Mouse (Mus musculus) kidney, postnatal 10 days (tissue): ENCODE measurements at regions not wholly inside any gene's neighbourhood (a gene's known extent, or its start where the extent isn't known, plus 50 kb on each side); places are given as distances from the start of the nearest gene placed in this dataset.

ENCODE experiments used
- DNase-seq: peaks from one replicate; pipeline ENCODE4 v3.0.0; 2021; ENCODE audit warnings: mixed read lengths

DNA sequence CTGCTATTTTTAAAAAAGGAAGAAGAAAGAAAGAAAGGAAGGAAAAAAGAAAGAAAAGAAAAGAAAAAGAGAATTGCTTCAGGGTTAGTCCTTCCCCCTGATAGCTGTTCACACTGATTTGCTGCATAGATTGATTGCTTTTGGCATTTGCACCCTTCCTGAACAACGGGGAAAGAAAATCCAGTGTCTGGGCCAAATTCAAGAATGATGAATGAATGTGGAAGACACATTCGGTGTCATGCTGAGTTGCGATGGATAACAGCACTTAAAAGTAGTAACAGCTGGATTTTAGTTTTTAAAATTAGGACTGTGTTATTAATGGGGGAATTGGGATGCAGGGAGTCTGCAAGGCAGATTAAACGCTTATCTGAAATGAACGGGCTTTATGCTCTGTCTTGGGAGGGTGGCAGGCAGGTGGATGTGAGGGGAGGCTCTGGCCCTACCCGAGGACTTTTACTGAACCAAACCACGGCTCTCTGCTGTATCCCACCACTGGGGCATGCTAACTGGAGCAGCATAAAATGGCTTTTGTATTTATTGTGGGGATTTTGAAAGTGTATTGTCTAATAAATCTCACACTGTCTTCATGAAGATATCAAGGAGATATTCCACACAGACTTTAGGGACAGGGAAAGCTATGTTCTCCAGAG is 114.4 kb downstream of the Lca5 start:
- DNase-seq = no peak

DNA sequence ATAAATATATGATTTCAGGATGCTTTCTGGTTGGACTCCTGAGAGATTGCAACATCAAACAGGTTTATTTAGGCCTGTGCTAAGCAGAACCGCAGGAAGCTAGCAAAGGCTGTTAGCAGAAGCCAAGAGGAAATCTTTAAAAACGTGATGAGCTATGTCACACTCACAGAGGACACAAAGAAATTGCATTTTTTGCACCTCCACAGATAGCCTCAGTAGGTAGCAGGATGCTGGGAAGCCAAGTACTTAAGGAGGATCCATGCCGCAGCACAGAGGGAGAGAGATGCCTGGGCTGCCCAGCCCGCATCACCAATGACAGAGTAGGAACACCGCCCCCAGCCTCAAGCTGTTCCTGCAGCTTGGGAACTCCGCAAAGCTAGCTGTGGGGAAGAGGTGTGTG is 115.0 kb downstream of the Lca5 start:
- peak; percentile 19 for DNase-seq

DNA sequence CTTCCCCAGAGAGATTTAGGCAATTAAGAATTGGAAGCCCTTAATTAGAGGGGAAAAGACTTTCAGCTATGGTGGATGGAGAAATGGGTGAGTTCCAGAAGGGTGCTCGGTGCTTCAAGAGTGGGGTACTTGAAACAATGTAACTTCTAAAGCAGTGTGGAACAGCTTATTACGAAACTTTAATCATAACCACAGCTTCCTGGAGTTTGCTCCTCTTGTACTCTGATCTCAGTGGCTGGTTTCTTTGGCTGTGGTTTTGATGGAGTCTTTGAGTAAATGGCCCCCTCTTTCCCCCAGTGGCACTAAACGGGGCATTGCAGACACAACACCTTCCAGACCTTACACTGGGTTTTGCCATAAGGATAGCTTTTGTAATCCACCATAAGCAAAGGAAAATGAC is 116.6 kb downstream of the Lca5 start:
- DNase-seq = no peak

DNA sequence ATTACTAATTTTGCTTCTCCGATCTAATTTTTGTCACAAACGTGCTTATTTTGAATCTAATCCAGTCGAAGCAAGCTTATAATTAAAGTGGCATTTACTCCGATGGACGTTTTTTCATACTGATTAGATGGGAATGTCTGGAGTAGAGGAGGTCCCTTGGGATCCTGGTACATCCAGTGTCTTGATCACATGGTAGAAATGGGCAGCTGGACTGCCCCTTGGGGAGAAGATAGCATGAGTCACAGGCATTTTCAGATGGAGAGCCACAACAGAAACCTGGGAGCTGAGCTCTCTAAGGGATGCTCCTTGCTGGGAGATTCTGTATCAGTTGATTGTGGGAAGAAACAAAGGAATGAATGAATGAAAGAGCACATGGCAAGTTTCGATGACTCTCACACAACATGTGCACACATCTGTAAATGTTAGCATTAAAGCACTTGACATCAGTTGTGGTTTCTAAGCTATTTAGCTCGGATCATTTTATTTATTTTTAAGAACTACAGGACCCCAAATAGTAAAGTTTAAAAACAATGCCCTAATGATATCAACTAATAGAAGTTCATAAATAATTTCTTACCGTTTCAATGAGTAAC is 117.8 kb downstream of the Lca5 start:
- no peak for DNase-seq

DNA sequence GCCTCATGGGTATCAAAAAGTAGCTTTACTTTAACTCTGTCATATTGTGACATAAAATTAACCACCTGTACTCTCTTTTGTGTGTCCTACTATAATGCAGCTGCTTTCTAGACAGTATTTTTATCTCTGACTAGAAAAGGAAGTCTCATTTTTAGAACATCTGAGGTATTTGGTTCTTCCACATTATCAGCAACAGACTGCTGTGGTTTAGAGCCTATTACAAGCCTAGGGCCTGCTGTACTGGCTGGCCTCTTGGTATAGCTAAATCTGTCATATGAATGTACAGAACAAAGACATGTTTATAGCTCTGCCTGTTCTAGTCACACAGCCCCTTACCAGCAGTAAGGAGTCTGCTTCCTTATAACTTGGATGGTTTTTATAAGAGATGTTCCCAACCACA is 119.1 kb downstream of the Lca5 start:
- DNase-seq = no peak

DNA sequence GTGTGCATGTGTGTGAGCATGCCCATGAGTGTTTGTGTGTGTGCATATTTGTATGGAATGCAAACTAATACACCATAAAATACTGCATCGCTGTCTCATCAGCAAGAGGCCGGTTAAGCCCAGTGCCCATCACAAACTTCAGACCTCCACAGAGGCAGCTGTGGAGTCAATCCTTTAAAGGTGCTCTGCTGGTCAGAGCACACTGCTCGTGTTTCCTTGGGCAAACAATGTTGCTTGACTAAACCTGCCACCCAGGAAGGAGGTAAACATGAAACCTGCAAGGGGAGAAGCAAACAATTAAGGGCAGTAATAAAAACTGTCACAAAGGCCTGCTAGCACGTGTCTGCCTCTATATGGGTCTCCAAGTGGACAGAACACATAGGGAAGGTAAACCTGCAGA is 120.1 kb downstream of the Lca5 start:
- DNase-seq = no peak

DNA sequence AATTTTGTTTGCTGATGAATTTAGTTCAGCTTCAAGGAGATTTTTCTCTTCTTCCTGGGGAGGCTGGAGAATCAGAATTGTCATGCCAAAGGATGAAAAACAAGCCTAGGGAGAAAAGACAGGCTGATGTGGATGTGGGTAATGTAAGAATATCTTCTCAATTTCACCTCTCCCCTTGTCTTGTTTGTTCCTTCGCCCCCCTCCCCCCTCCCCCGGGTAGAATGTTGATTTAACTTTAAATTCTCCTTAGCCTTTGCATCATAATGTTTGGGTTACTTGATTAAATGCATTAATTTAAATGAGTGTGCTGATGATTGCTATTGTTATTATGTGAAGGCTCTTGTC is 124.1 kb downstream of the Lca5 start:
- no peak for DNase-seq

DNA sequence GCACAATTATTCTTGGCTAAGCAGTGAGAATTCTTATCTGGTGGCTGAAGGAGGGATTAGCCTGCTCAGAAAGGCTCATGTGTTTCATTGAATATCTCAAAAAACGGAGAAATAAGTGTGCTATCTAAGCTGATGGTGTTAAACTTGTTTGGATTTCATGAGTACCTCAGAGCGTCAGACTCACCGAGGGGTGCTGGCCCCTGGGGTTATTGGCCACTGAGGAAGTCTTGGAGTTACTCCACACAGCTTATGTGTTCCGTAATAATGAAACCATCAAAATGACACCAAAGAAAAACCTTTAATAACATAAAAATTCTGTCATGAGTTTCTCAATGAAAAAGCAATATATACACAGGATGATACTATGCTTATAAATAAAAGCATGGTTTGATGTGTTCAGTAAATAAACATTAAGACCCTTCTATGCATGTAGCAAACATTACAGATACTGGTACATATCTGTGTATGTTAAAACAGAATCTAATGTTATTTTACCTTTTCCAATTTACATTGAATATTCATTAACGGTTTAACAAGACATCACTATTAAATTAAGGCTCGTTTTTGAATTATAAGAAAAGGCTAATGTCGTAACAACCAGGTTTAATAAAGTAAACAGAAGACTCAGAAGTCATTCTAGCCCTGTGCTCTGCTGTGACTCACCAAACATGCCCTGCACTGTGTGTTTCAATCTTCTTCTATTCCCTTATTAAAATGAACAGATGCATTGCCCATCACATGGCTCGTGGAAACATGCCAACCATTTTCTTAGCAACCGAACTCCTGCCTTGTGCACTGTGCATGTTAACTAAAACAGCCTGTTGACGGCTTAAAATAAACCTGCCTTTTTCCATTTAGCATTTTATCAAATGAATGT is 124.7 kb downstream of the Lca5 start:
- DNase-seq = peak; percentile 32

DNA sequence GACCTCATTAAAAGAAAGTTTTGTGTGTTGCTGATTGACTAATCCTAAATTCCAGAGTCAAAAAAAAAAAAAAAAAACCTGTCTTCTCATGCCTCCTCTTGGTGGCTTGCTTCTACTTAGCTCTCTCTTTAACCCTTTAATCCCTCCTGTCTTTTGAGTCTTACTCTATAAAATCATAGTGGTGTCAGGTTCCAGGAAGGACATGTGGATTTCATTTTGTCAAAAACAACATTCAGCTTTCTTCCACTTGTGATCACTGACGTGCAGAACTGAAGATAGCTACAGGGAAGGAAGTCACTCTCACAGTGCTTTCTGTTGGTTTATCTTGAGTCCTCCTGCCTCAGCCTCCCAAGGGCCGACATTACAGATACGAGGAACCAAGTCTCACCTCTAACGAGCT is 132.2 kb downstream of the Lca5 start:
- DNase-seq = no peak

DNA sequence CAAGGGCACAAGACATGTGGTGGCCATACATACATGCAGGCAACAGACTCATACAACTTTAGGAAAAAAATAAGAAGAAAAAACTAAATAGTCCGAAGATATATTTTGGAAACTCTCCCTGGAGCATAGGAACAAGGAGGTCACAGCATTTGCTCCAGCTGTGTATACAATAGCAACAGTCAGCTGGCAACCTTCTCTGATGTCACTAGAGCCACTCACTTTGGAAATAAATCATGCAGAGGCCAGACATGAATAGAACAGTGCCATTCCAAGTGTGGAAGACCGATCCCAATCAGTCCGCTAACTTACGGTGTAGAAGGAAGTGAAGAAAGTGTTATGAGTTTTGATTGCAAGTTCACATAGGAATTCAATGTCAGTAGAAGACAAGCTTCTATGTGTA is 132.8 kb downstream of the Lca5 start:
- no peak for DNase-seq

DNA sequence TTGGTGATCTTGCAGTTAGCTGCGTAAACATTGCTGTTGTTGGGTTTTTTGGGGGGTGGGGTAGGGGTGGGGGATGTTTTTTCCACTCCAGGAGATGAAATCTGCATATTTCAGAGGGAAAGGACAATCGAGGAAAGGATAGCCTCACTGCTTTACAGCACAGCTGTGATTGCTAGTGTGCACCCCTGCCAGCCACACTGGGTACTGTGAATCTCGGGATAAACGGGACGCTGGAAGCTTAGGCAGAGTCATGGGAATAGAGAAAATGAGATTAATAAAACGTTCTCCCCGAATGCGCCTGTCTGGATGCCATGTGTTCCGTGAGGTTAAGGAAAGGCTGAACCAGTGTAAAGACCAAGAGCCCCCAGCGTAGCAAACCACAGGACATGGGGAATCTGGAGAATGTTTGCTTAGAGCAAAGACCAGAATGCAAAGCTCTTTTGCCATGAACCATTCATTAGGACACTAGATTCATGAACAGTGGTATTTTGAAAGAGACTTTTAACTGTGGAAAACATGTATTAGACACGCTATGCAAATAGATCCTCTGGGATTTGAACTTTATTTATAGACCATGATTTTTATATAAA is 133.5 kb downstream of the Lca5 start:
- no peak for DNase-seq

DNA sequence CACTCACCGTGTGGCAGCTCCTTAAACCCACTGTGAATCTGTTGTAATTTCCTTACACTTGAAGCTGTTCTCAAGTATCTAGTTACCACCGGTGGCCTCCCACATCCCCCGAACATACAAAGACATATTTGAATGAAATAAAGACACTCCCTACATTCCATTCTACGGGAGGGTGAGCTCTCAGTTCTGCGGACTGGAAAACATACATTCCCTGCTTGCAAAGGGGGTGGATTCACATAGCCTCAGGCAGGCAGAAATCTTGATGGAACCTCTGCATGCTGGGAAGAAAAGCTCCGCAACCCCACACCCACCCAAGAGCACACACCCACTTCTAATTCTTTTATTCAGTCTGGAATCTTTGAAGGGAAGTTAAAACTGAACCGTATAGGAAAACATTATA is 136.0 kb downstream of the Lca5 start:
- DNase-seq = no peak

DNA sequence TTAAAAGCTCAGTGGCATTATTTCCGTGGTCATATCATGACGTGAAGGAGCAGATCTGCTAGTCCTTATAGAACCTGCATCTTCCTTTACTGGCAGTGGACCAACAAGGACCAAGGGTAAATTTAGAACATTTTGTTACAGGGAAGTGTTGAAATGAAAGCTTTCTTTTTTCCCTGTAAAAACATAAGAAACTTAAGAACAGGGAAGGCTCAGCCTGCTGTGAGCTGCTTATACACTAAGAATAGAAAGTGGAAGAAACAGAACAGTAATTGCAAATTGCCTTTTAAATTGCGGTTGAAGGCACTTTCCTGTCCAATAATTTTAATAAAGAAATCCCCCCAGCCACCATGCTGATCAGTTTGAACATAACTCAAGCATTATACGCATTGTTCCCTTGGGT is 140.4 kb downstream of the Lca5 start:
- no peak for DNase-seq

DNA sequence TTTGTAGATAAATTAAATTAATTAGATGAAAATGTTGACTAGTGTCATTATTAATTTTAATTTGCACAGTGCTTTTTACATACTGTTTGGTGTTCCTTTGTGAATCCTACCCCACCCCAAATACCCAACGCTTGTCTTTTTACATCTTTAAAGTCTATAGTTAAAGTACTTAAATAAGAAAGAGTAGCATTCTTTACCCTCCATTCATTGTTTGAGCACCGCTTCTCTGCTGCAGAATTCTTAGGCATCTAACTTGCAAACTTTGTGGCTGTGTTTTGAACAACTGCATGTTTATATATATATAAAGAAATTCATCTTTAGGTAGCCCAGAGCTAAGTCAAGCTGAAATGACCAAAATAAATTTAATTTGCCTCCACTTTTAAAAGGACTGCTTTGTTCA is 140.9 kb downstream of the Lca5 start:
- no peak for DNase-seq

DNA sequence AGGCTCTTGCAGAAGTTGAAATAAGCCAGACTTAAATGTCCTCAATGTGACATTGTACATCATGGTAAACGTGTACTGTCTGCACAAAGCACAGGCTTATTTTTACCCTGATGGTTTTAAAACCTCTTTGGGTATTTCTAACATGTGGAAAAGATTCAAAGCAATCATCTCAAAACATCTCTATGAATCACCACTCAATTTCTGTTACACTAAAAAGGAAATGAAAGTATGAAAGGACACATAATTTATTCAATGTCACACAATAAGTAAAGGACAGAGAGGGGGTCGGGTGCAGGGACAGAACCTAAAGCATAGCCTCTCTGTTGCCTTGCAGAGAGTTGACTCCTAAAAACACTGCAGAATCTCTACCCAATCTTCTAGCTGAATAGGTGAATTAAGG is 141.3 kb downstream of the Lca5 start:
- DNase-seq = no peak

DNA sequence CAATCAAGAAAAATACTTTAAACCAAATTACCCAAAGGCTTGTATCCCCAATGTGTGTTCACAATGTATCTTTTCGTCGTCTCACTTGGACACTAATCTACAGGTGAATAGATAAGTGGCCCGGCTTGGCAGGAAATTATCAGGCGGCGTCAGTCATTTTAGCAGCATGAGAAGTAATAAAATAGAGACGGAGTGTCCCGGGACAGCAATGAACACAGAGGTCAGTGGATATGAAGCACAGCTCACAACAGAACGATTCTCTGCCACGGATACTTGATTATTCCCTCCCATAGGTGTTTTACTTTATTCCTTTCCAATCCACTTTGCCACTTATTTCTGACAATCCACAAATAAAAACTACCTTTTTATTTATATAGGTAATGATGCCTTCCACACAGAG is 145.5 kb downstream of the Lca5 start:
- no peak for DNase-seq

DNA sequence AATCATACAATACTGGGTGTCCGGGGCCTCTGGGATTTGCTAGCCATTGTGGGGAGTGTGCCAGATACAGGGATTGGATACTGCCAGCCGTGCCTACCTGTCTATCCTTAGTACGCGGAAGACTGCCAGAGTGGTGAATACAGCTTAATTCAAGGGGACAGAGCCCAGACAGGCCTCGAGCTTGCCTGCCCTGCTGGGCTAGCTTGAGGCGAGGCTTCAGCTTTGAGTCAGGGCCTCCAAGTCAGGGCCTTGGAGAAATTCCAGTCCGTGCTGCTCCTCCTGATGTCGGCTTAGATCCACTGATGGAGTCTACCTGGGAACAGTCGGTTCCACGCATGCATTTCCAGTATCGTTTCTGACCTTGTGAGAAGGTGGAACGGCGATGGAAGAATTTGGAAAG is 146.5 kb downstream of the Lca5 start:
- DNase-seq = no peak

DNA sequence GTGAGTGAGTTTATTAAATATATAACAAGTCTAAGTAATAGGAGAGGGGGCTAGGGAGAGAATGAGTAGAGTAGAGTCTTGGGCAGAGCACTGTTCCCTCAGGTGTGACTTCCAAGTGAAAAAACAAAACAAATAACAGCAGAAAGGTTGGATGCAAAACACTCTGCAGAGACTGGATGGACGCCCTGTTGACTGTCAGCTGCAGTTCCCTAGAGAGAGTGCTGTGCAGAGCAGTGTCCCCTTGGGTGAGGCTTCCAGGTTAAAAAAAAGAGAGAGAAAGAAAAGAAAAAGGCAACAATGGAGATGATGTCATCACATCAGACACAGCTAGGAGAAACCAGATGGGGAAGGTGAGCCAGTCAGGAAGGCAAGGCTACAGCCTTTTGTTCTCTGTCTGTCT is 137.6 kb upstream of the Hmgn3 start:
- no peak for DNase-seq

DNA sequence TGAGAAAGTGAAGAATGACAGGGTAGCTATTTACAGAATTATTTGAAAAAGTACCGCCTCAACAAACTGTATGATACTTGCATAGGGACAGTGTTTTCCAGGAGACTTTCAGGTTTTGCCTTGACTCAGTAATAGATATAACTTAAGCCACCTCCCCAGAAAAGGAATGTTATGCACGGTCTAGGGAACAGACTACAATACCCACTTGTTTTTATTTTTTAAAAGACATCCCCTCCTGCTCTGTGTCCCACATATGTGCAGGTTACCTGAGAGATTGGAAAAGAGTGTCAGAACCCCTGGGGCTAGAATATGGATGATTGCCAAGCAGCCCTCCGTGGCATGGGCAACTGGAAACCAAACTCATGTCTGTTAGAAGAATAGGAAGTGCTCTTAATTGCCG is 137.2 kb upstream of the Hmgn3 start:
- DNase-seq = no peak

DNA sequence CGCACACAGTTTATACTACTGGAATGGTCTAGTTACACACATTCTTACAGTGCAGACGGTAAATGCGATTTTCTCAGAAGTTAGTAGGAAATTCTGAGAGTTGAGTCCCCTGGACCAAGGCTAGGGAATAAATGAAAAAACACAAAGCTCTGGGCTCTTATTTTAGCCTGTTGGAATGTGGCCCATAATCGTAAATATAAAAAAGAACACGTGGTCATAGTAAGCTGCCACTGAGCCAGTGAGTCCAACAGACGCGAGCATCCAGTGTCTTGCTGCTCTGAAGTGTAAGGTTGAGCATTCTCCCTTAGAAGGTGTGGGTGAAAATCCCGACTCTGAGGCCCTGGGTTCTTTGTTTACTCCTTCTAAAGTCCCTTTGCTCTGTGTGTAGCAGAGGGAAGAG is 136.8 kb upstream of the Hmgn3 start:
- DNase-seq = no peak

DNA sequence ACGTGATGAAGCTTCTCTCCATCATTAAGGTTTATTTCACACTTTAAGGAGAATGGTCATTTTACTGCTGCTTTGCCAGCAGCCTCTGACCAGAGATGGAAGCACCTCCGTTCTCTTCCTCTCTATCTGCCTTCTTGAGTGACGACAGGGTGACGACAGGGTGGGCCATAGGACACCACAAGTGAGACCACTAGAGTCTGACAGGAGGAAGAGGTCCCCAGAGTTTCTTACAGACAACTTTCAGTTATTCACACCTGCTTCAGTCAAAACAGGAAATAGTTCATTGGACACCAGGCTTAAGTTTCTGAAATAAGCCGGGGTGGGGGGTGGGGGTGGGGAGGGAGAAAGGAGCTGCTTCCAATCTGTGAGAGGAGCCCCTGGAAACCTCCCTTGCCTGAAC is 131.3 kb upstream of the Hmgn3 start:
- DNase-seq = no peak

DNA sequence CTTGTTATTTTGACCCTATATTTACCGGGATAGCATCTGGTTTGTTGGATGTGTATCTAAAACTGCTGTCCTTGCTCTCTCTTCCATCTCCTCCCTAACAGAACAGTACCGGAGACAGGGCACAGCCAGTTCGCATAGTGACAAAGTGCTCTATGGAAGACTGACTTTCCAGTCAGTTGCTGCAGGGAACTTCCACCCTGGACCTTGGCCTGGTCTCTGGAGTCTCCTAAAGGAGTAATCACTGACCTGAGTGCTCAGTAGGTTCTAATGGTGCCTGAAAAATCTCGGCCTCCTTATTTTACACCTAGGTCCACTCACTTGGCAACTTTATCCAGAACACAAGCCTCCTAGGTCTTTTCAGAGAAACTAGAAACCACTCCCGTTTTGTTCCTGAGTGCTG is 130.9 kb upstream of the Hmgn3 start:
- DNase-seq = no peak

DNA sequence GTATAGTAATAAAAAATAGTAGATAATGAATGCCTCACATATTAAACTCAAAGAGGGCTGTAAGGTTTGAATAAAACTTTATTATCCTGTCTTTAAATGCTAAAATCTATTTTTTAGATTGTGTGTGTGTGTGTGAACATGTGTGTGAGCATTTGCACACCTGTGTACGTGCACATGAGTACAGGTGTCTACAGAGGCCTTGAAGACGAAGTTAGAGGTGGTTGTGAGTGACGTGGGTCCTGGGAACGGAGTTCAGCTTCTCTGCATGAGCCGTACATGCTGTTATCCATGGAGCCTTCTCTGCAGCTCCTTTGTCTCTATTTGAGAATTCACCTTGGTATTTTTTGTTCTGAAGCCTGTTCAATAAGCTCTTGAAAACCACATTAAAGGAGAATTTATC is 129.8 kb upstream of the Hmgn3 start:
- DNase-seq = no peak

DNA sequence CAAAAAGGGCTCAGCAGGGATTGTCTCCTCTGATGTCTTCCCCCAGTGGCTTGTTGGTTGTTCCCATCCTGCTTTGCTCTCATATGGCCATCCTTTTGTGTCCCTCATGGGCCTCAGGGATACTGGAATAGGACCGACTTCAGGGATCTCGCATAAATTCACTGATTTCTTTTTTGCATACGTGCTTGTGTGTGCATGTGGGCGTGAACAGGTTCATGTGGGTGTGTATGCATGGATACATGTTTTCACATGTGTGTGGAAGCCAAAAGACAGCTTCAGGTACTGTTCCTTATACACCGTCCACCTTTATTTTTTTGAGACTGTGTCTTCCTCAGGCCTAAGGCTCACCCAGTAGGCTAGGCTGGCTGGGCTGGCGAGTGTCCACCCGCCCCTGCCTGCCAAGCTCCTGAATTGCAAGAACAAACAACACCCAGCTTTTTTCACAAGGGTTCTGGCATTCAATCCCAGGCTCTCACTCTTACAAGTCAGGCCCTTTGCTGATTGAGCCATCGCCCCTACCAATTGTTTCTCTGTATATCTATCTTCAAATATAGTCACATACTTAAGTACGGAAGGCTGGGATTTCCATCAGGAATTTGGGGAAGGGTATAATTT is 127.0 kb upstream of the Hmgn3 start:
- DNase-seq = no peak
